Mouse (Mus musculus) megakaryocyte progenitor cell, adult 5-6 weeks (primary cell): ENCODE measurements around the gene Pus7l. TPM values are rescaled to one million over a fixed set of nuclear protein-coding genes. Genes with fewer than 3 reads are reported as not detected.

Experiments used
- ATAC-seq: replicated peaks from 2 replicates; pipeline ENCODE4 v1.8.0; 2016; ENCODE audit warnings: mild to moderate bottlenecking, moderate TSS enrichment, inconsistent platforms; ENCODE audit not compliant: poor library complexity
- total RNA-seq, 2 experiments: library from RNA; stranded (forward) in 1 of 2; stranded (reverse) in 1 of 2; fragments of 157-497, 149-512 nt in 1 of 2; fragments of 200-1000 nt in 1 of 2; gene quantifications; 2 replicates each; pipeline versions ENCODE4 v1.2.3 to v1.2.4; 2015 to 2017

Pus7l gene
- total RNA-seq, 2 experiments from 2014 or later, result 15.5 to 17.2 TPM

DNA sequence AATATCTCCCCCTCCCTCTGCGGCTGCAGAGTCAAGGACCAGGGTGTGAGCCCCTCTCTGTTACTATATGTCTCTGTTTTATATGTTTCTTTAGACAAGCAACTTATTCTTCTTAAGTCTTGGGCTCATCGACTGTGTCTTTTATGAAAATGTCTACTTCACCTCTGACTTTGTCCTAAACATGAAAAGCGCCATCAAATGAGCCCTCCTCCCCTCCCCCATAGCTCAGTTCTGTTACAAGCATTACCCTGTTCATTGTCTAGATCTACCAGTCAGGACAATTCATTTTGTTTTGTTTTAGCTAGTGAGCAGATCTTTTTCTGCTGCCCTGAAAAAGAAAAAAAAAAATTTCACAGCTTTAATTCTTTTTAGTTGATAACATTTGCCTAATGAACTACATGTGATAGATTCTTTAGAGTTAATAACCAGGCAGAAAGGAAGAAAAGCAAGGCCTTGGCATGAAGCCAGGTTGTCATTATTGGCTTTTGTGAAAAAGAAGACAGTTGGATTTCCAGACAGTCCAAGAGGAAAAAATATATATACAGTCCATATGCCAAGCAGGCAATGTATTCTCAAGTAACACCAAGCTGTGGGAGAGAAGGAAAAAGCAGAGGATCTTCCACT is 63.7 kb downstream of the Pus7l start:
- ATAC-seq, result no peak

DNA sequence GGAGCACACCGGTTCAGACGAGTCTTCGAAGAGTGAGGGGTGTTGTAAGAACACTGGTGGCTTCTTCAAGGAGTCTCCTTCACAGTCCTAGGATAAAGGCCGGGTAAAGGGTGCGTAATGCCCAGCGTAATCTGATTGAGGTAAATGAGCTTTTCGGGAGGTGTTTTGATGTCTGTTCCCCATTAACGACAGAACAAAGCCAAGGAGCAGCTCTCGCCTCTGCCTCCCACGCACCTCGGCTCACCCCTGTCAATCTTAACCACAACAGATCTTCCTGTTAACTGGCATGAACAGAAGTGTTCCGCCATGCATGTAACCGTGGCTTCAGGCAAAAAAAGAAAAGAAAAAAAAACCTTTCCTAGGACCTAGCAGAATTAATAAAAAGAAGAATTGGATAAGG is 64.6 kb downstream of the Pus7l start:
- ATAC-seq, result peak; percentile 76

DNA sequence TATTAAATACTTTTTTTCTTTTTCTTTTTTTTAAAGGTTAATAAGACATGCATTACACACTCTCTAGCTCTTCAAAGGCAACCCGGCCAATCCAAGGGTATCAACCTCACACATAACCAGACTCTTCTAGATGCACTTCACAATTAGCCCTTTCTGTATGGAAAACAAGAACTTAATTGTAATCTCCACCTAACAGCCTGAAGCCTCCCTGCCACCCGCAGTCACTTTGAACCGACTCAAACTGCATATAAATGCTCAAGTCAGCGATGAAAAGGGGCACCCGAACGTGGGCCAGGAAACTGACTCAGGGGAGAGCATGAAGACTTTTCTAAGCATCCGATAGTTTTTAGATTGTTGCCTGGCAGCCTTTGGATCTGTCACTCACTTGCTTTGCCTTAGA is 66.1 kb downstream of the Pus7l start:
- no peak for ATAC-seq

DNA sequence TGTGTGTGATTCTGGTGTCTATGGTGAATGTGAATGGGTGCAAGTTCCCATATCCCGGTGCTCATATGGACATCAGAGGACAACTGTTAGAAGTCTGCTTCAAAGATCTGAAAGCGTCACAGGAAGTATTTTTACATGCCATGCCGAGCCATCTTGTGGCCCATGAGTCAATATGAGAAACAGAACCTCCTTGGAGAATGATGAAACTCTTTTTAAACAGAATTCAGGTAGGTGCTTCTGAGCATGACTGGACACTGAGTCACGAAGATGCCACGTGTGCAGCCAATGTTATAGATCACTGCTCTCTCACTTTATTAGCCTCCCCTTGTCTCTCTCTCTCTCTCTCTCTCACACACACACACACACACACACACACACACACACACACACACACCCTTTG is 67.4 kb downstream of the Pus7l start:
- ATAC-seq, result no peak

Other genes starting within 250 kb of the Pus7l start
- gene Adamts20, start 78.1 kb downstream of the Pus7l start, total RNA-seq (2015), result not detected in 2 replicates
- 0.03 TPM in 1 of 2 replicates, not detected in the other for gene Adamts20, start 78.1 kb downstream of the Pus7l start, total RNA-seq (2017)
- 11.8 and 14.3 TPM in 2 replicates for gene Irak4, start 96 bp upstream of the Pus7l start, total RNA-seq (2015)
- 28.7 and 31.9 TPM in 2 replicates for gene Irak4, start 96 bp upstream of the Pus7l start, total RNA-seq (2017)
- 43.9 and 50.1 TPM in 2 replicates for gene Twf1, start 46.3 kb upstream of the Pus7l start, total RNA-seq (2015)
- gene Twf1, start 46.3 kb upstream of the Pus7l start, total RNA-seq (2017), result 27.2 and 28.1 TPM in 2 replicates
- not detected in 2 replicates for gene Tmem117, start 85.7 kb upstream of the Pus7l start, total RNA-seq (2015)
- gene Tmem117, start 85.7 kb upstream of the Pus7l start, total RNA-seq (2017), result not detected in 2 replicates